Mouse (Mus musculus) frontal cortex, postnatal 10 days (tissue): ENCODE results near the gene Anapc11.
A peak's percentile ranks its signal among the peaks of the same experiment; 100 is the strongest.
"Not testable (repeated sequence)": the region's sequence is repeated elsewhere in the genome, so short reads cannot be mapped to it uniquely, and the experiment has no call there.

ENCODE experiments used
- DNase-seq, 2 experiments: peaks; one replicate each; pipeline ENCODE4 v3.0.0; 2022; ENCODE audit warnings: low spot score in 2 of 2, mixed read lengths in 1 of 2

Gene Anapc11

DNA sequence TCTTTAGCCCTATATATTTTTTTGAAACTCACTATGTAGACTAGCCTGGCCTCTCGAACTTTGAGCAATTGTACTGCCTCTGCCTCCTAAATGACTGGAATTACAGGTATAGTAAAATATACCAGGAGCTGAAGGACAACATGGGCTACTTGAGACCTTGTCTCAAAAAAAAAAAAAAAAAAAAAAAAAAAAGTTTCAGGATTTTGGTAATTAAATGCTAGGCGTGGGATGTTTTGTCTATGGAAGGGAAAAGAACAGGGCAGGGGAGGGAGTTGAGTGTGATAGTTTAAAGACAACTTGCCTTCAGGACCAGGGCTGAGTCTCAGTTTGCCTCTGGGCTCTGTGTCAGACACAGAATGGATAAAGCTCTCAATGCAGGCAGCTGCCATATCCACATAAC lies 23.2 kb upstream of the Anapc11 start:
- DNase-seq = no peak

DNA sequence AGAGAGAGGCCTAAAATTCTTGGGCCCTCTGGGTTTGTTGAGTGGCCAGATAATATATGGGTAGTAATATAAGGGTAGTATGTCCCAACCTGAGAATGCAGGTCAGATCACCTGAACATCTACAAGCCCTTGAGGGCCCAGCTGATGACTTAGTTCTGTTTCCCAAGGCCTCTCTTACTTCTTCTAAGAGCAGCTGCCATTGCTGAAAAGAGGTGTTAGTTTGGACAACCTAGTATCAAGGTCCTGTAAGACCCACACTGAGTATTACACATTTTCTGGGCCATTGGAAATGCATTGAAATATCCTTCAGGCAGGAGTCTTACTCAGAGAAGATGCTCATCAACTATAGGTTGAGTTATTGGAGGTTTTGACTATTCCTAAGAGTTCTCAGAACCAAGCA lies 22.3 kb upstream of the Anapc11 start:
- DNase-seq = no peak

DNA sequence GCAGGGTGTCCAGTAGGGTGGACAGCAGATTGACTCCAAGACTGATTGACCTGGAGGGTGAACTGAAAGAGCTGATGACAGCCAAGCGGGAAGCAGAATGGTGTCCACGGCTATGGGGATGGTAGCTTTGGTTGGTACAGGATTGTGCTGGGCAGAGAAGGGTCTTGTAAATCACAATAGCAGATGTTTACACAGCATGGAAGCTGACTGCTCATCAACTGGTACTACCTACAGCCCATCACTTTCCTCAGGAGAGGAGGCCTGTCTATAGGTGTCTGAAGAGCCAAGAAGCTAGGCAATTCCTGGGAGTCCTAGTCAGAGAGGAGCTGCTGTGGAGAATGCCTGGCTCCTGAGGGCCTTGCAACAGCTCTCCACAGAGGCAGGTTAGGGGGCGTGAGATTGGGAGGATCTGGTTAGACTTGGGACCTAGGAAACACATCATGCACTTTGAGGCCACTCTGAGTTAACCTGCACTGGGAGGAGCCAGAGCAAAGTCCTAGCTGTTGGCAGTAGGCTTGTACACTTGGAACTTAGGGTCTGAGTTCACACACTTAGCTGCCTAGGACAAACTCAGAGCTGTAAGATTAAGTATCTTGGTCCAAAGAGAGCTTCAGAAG lies 21.7 kb upstream of the Anapc11 start:
- no peak for DNase-seq

DNA sequence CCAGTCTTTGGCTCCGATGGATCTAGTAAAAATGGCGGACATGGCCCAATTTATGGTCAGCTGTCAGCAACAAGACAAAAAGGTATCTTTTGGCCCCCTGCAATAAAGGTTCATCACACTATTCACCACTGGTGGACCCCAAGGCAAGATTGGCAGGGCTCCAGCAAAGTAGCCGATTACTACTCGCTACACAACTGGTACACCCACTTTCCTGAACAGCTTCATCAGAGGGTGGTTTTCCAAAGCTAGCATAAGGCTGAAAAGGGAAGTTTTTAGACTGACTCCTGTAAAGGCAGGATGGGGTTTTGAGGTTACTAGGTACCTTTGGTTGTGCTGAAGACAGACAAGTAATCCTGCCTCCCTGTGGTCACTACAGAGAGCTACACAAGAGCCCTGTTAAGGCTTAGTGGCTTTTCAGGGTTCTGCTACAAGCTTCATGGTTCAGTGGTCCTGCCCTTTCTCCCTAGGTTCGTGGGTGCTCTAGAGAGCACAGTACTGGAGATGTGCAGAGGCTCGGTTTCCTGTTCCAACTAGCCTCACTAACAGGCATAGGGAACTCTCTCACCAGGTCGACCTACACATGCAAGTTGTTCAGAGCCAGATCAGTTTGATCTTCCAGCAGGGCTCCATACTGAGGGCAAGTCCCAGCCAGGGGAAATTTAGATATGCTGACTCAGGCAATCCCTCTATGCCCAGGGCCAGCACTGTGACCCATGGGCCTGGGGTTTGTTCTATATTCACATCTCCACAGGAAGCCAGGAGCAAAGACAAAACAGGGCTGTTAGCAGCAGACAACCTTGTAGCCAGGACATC lies 20.8 kb upstream of the Anapc11 start:
- DNase-seq = no peak

DNA sequence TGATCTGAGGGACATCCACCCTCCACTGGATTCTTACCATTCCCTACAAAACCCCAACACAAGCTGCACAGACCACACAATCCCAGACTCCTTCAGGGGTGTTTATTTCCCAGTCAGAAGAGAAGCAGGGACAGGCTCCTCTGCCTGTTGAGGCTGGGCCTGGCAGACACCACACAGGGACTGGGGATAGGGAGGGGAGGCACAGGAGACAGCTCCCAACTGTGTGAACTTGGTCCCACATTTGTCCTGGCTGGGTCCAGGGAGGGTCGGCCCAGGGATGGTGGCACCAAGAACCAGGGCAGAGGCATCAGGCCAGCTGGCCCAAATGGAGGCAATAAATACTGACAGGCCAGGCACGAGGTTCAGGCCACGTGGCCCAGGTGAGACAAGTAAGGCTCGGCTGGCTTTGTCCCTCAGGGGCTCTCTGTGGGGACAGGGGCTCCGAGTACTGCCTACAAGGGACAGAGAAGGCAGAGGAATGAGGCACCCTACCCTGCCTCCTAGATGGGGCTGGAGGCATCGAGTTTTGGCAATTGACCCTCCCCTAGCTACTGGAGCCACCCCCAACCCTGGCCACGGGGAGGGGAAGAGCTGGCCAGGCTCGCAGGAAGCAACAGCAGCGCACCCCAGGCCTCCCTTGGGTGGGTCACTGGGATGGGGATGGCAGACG lies 20.1 kb upstream of the Anapc11 start:
- no peak for DNase-seq

DNA sequence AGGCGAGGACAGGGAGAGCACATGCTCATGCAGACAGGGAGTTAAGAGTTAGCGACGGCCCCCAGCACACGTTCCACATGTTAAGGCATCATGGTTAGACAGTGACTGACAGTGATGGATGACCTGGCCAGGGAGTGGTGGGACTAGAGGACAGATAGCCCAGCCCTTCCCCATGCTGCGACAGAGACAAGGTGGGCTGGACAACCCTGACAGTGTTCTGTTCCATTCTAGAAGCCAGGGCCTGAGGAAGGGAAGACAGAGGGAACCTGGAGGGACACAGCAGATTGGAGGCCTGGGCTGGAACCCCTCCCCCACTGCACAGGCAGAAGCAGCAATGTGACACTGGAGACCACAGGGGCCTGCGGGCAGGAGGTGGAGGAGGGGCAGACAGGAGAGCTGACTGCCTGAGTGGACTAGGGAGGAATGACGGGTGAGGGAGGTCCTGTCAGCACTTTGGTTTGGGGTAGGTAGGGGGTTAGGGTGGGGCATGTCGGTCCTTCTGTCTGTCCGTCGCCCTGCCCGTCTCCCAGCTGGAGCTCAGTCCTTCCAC lies 19.5 kb upstream of the Anapc11 start:
- no peak for DNase-seq

DNA sequence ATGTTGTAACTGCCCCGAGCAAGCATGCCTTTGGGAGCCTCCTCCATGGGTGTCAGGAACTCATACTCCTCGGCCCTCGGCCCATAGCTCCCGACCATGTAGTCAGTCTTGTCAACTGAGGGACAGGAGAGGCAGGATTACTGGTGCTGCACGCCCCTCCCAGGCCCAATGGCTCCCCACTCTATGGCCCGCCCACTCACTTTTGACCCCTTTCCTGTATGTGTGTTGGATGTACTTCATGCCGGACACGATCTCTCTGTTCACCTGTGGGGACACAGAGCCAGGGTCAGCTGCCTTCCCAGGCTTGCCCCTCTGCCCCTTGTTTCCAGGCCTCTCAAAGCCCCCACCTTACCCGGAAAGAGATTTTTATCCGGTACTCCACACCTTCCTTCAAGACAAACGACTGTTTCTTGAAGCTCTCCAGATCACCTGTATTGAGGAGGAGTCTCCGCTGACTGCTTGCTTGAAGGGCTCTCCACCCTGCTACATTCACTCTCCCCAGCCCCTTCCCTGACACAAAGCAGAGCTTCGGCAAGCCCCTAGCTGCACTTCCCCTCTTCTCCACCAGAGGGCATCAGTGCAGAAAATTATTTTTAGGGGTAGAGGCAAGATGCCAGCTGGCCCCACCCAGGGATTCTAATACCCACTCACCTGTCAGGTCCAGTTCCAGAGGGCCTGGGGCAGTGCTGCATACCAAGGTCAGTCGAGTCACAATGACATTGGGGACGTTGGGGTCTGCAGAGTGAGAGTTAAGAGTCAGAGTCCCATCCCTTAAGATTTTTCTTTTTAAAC lies 18.7 kb upstream of the Anapc11 start:
- DNase-seq = peak in 1 of 2 experiments; percentile 68

DNA sequence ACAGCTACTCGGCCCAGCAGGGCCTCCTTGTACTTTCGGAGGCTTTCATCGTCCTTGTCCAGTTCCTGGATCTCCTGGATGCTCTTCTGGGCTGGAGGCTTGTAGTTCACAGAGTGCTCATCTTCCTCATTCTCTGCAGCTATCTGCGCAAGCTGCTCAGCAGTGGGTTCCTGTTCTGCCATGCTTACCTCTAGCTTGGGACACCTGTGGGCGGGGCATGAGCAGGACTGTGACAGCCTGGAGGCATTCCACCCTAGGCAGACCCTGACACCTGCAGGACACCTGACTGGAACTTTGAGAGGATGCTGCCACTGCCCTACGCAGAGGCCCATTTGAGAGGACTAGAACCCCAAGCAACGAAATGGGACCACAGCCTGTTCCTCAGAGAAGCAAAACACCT lies 18.0 kb upstream of the Anapc11 start:
- DNase-seq = no peak

DNA sequence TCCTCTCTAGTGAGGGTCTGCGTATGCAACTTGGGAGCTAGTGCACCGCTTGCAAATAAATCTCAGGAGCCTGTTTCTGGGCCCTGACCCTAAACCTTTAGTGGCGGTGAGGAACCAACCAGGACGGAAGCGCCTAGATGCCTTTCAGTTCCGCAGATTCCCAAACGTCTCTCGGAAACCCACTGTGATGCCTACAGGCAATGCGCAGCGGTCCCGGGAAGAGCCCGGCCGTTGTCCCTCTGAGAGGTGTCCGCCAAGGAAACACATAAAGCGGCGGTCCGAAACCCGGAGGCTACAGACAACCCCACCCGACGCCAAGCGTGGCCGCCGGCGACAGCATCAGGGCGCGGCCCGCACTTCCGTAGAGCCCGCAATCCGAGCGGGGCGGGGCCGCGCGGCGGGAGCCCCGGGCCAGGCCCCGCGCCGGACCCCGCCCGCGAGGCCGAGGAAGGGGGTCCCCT lies 17.3 kb upstream of the Anapc11 start:
- peak in 1 of 2 experiments; percentile 44 for DNase-seq

DNA sequence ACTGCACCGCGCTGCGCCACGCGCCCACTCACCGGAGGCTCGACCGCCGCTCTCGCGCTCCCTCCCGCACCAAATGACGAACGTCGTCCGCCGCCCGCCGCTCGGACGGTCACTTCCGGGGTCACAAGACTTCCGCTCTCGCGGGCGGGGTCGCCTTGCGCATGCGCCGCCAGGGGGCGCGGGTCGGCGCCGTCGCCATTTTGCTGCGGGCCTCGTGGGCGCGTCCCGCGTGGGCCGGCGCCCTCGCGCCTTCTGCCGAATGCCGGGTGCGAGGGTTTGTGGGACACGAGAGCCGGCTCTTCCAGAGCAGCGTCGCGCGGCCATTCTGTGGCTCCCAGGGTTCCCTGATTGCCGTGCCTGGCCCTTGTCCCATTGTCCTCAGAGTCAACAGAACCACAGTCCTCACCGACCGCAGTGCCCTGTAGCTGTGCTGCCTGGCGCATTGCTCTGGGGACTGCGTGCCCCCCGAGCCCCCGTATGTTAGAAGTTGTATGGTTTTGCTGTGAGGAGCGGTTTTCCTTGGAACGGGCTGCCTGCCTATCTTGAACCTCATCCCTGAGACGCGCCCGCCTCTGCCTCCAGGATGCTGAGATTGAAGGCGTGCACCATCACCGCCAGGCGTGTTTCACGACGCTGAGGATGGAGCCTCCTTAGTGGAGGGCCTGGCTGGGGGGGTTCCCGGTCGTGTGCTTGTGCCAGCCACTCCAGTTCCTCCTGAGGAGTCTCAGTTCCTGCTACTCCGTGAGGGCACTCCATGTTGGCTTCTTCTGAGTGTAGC lies 16.5 kb upstream of the Anapc11 start, which contains the start of gene Arhgdia:
TSS of gene Arhgdia (minus strand) at position 135 of the 778 bp plus-strand sequence.
- peak; percentile 83 to 90 for DNase-seq

DNA sequence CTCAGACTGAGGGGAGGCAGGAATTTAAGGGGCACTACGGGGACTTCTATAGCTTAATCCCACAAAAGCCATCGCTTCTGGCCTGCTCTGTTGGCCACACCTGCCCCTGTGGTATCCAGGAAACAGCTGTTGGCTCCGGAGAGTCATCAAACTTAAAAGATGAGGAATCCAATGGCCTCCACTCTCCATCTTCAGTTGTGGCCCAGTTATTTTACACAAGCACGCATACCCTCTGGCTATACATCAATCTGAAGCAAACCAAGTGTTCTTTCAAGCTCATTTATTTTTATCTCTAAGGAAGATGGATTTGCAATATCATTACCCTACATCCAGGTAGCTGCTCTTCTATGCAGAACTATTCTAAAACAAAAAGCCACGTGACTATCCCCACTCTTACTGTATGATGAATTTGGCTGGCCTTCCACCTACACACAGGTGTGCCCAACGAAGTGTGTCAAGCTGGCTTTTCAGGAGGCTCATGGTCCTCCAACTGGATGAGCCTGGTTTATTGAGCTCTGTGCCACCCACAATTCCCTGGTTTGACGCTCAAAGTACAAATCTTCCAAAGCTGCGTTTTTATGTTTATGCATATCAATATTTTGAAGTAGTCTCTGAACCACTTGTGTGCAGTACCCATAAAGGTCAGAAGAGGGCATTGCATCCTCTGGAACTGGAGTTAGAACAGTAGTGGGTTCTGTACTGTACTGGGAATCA lies 15.8 kb upstream of the Anapc11 start:
- DNase-seq = no peak

DNA sequence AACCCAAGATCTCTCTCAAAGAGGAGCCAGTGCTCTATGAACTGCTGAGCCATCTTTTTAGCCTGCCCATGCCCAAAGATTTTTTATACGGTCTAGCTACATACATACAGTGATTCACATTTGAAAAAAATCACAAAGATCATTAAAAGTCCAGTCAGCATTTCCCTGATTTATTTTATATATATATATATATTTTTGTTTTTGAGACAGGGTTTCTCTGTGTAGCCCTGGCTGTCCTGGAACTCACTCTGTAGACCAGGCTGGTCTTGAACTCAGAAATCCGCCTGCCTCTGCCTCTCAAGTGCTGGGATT lies 15.3 kb upstream of the Anapc11 start:
- not testable (repeated sequence) for DNase-seq

DNA sequence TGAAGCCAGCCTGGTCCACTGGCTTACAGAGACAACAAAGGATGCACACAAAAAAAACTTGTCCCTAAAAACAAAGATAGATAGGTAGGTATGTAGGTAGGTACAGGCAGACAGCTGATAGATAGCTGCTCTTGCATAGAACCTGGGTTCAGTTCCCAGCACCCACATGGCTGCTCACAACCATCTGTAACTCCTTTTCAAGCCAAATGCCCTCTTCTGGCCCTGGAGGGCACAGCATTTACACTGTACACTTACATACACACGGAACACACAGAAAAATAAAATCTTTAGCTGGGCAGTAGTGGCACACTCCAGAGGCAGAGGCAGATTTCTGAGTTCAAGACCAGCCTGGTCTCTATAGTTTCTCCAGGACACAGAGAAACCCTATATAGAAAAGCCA lies 14.3 kb upstream of the Anapc11 start:
- DNase-seq = no peak

DNA sequence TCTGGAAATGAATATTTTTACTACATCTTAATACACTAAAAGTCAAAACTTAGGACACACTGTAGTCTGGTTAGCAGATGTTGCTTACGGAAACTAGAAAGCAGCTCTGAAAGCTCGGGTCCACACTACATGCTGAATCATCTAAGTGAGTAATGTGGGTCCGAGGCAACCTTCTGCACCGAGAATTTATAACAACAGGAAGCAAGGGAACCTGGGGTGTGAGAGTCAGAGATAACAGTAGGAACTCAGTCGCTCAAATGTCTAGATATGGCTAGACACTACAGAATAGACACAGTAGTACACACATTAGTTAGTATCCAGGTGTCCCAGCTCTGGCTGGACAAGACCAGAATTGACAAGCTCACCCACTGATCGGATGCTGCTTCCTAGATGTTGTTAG lies 9.7 kb upstream of the Anapc11 start:
- no peak for DNase-seq

DNA sequence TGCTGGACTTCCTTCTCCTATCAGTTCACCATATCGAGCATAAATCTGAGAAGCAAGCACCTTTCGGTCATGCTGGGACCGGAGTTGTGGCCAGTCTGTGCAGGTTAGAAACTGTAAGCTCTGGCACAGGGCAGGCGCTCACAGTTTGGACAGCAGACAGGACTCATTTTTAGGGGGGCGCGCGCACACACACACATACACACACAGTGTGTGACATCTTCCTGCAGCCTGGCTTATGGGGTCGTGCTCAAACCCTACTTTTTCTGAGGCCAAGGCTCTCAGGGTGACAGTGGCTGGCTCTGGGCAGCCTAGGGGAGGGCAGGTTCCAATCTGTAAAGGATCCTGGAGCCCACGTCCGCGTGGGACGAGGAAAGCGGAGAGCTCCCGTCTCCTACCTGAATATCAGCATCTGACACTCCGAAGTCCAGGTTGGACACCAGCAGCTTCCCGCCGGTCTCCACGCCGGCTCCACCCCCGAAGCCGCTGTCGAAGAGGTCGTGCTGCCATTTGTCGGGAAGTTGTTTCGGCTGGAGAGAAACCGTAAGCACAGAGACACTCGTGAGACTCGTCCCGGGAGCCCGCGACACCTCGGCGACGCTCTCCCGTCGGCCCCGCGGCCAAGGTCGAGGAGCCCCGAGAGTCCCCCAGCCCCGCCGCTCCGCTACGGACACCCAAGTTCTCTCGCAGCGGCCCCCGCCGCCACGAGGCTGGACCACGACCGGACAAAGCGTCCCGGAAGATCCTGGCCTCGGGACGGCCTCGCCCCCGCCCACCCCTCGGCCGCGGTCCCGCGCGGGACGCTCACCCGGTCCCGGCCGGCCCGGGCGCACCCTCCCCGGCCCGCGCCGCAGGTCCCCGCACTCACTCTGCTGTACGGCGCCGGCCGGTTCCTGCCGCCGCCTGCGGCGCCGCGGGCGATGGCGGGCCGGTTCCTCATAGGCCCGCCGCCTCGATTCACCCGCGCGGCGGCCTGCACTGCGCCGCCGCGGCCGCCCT lies 683 bp upstream of the Anapc11 start:
- DNase-seq = no peak

DNA sequence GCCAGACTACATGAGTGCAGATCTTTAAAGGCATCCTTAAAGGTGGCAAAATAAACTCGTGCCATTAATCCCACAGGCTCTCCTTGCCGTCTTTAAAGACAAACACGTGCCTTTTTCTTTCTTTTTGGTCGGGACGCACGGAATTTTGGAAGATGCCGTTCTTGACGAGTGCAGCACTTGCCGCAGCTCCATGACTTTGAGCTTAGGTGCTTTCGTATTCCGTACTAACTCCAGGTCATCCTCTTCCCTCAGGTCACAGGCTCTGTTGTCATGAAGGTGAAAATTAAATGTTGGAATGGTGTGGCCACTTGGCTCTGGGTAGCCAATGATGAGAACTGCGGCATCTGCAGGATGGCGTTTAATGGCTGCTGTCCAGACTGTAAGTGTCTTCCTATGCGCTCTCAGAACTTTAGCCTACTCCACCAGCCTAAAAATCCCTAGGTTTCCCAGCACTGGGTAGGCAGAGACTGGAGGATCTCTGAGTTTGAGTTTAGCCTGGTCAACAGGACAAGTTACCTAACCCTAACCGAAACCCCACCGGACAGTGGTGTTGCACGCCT lies 849 bp downstream of the Anapc11 start:
- DNase-seq = no peak

DNA sequence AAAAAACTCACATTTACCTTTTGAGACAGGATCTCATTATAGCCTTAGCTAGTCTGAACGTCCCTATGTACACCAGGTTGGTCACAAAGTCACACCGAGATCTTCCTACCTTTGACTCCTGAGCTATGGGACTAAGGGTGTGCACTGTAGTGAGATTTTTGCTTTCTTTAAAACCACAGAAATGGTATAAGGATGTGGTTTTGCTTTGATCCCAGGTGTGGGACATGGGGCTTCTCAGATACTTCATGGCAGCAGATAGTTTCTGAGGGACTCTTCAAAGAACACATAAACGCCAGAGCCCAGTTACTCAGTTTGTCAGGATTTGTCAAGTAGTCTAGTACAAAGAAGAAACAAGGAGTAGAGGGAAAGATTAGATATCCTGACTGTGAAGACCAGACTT lies 2.5 kb downstream of the Anapc11 start:
- no peak for DNase-seq

DNA sequence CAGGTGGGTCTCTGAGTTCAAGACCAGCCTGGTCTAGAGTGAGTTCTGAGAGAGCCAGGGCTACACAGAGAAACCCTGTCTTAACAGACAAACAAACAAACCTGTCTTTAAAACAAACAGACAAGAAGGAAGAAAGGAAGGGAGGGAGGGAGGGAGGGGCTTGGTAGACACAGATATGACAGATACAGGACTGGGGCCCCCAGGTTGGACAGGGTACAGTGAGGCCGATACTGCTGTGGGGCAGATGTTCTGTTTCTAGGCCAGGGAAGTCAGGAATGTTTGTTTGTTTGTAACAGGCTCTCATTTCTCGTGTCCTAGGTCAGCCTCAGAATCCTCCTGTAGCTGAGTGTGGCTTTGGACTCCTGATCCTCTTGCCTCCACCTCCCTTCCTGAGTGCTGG lies 5.3 kb downstream of the Anapc11 start:
- no peak for DNase-seq

DNA sequence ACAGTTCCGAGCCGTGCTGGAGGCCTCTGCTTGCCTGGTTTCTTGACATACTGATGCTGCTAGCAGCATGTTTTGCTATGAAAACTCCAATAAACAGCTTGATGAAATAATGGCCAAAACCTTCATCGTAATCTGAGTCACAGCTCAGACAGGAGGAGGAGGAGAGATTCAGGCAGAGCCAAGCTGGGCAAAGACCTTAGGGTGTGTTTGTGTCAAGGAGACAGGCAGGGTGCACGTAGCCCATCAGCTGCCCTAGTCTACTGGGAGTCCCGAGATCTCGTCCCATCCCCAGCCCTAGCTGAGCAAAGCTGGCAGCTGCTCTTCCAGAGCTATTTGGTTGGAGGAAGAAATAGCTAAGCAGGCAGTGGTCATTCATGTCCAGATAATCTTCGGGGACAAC lies 7.4 kb downstream of the Anapc11 start:
- no peak for DNase-seq
